Mouse (Mus musculus) heart, postnatal 25 days (tissue): ENCODE data around the gene Gm49355. TPM values are rescaled to one million over a fixed set of nuclear protein-coding genes. Genes with fewer than 3 reads are reported as not detected.
A peak's percentile ranks its signal among the peaks of the same experiment; 100 is the strongest.
"Not testable (repeated sequence)": the region's sequence is repeated elsewhere in the genome, so short reads cannot be mapped to it uniquely, and the experiment has no call there.

Experiments used
- DNase-seq: peaks from one replicate; pipeline ENCODE4 v3.0.0; 2022; ENCODE audit warnings: low spot score
- intact Hi-C: fragments of 180-260 bp; cut with DNase I; formaldehyde crosslinking; loops from one replicate; pipeline ENCODE4 v1.15.1; 2025
- total RNA-seq, 2 experiments: library from RNA; stranded (reverse); gene quantifications; 2 replicates each; pipeline ENCODE4 v1.2.3; 2021

Gene Gm49355
- total RNA-seq, result under 1 TPM in 1 of 2 experiments, not detected in 1; 0.13 TPM

DNA sequence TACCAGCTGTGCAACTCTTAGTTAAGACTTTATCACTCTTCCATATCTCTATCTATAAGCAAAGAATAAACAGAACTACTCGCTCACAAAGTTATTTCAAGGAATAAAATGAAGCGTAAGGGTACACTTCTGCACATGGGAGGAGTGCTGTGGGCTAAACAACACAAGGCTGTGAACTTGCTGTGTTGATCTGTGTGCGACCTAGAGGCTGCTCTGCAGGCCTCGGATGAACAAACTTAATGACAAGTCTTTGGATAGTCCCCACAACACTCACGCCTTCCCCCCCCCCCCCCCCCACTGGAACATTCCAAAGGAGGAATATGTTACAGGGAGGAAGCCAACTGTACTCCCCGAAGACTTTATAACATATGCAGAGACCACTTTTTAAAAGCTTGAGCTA is at the start of gene Gm49355:
Gene Gm49355 (plus strand): TSS at position 336 of the 400 bp plus-strand sequence.
- DNase-seq, result no peak
- intact Hi-C loops, result loop anchor here (10.0 kb wide), 1 partner anchor 129 kb away; no protein-coding TSS in a partner anchor

DNA sequence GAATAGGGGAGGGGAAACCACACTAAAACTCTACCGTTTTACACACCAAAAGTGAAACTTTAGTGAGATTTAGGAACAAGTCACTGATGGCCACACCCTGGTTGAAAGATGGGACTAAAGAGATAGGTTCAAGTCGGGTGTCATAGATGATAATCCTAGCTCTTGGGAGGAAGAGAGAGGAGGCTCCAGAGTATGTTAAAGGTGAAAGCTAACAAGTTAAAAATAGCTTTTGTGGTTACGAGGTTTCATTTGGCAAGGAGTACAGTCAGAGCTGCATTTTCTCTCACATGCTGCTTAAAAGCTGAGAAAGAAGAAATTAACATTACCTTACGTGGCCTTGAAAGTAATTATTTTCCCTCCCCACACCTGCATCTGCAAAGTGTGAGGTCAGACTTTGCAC is 40.0 kb upstream of the Gm49355 start:
- DNase-seq, result no peak
- intact Hi-C loops, result no loop called here

GRCm38 (mm10) chr14:12276031-12276430 is 7.7 kb upstream of the Gm49355 start:
- intact Hi-C loops, result no loop called here
- DNase-seq, result no peak

GRCm38 (mm10) chr14:12284141-12284912 is 551 bp downstream of the Gm49355 start, which contains the start of gene 3830406C13Rik:
Gene 3830406C13Rik (plus strand): TSS chr14:12284173.
- intact Hi-C loops, result loop anchor here (10.0 kb wide), 1 partner anchor 130 kb away; no protein-coding TSS in a partner anchor
- DNase-seq, result peak; percentile 74

DNA sequence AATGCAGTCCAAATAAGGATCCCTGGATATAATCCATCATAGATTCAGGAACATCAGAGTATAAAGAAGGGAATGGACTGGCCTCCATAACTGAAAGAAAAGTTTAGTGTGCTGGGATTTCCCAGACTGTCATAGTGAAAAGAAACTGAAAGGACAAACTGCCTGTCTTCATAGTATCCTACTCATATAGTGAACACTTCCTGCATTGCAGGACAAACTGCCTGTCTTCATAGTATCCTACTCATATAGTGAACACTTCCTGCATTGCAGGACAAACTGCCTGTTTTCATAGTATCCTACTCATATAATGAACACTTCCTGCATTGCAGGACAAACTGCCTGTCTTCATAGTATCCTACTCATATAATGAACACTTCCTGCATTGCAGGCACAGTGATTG is 6.0 kb downstream of the Gm49355 start:
- not testable (repeated sequence) for DNase-seq
- intact Hi-C loops, result loop anchor here (10.0 kb wide), 1 partner anchor 135 kb away; no protein-coding TSS in a partner anchor

DNA sequence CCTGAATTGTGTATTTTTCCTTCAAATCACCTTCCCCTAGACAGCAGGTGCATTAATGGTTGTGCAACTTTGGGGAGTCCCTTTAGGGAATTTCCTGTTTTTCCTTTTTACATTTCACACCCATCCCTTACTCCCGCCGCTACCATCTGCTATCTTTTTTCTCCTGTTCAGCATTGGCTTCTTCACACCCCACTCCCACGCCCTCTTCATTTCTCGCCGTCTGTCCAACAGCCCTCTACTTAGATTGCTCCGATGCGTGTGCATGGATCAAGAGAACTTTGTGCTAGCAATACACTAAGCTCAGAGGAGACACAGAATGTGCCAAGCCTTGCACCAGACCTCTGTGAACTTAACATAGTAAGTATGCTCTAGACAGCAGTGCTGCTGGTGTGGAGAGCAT is 12.6 kb downstream of the Gm49355 start:
- DNase-seq, result no peak
- intact Hi-C loops, result no loop called here

- no peak for DNase-seq
- intact Hi-C loops, result no loop called here
Measured at GRCm38 (mm10) chr14:12299171-12299570, 15.4 kb downstream of the Gm49355 start.

- no peak for DNase-seq
- intact Hi-C loops, result loop anchor here (2.0 kb wide), 1 partner anchor 231 kb away; no protein-coding TSS in a partner anchor
Measured at GRCm38 (mm10) chr14:12299654-12300053, 15.9 kb downstream of the Gm49355 start.

- no peak for DNase-seq
- intact Hi-C loops, result loop anchor here (2.0 kb wide), 1 partner anchor 231 kb away; no protein-coding TSS in a partner anchor
Measured at GRCm38 (mm10) chr14:12300275-12300674, 16.5 kb downstream of the Gm49355 start.

GRCm38 (mm10) chr14:12300677-12301076 is 16.9 kb downstream of the Gm49355 start:
- no peak for DNase-seq
- intact Hi-C loops, result loop anchor here (2.0 kb wide), 1 partner anchor 230 kb away; no protein-coding TSS in a partner anchor

- DNase-seq, result no peak
- intact Hi-C loops, result no loop called here
Measured at GRCm38 (mm10) chr14:12303106-12303505, 19.3 kb downstream of the Gm49355 start.

DNA sequence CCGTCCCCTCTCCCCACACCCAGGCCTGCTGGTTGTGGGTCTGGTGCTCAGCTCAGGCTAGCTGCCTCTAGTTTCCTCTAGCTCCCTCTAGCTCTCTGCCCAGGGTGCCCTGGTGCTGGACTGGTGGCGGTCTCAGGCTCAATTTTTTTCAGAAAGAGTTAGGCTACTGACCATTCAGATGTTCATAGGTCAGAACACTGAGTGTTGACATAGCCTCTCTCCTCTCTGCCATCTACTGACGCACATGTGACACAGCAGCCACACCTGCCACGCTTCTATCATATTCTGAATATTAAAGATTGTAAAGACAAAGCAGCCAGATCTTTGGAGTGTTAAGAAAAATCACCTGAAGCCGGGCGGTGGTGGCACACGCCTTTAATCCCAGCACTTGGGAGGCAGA is 49.8 kb downstream of the Gm49355 start:
- DNase-seq, result no peak
- intact Hi-C loops, result no loop called here

GRCm38 (mm10) chr14:12334925-12335324 is 51.1 kb downstream of the Gm49355 start:
- no peak for DNase-seq
- intact Hi-C loops, result no loop called here

GRCm38 (mm10) chr14:12337421-12337997 is 53.7 kb downstream of the Gm49355 start:
- no peak for DNase-seq
- intact Hi-C loops, result no loop called here

DNA sequence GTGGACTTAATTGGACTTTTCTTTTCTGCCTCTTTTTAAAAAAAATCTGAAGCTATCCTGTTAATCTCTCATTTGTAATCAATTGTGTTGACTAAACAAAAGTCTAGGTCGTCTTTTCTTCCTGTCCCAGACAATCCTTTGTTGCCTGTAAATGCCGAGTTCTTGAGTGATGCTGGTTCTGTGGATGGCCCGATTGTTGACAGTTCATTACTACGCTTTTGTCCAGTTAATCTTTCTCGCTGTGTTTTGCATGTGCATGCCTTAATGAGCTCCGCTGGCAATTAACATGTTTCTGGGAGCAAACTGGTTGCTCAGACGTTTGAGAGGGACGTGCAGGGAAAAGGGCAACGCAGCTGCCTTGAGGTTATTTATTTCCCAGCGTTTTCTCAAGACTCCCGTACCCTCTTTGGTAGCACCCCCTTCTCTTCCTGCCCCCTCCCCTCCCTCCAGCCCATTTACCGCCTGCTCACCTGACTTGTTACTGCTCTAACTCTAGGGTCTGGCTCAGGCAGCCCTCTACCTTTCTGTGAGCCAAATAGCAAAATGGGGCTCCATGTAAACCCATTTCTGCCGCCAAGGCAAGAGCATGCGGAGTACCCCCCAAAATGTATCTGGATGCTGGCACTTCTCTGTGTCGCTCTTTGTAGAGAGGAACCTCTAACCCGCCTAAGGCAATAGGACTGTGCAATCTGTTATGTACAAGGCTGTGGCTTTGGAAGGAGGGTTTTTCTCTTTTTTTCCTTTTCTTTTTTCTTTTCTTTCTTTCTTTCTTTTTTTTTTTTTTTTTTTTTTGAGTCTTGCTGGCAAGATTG is 54.4 kb downstream of the Gm49355 start:
- intact Hi-C loops, result no loop called here
- DNase-seq, result no peak

- intact Hi-C loops, result no loop called here
Measured at GRCm38 (mm10) chr14:12338811-12339565, 55.2 kb downstream of the Gm49355 start.

DNA sequence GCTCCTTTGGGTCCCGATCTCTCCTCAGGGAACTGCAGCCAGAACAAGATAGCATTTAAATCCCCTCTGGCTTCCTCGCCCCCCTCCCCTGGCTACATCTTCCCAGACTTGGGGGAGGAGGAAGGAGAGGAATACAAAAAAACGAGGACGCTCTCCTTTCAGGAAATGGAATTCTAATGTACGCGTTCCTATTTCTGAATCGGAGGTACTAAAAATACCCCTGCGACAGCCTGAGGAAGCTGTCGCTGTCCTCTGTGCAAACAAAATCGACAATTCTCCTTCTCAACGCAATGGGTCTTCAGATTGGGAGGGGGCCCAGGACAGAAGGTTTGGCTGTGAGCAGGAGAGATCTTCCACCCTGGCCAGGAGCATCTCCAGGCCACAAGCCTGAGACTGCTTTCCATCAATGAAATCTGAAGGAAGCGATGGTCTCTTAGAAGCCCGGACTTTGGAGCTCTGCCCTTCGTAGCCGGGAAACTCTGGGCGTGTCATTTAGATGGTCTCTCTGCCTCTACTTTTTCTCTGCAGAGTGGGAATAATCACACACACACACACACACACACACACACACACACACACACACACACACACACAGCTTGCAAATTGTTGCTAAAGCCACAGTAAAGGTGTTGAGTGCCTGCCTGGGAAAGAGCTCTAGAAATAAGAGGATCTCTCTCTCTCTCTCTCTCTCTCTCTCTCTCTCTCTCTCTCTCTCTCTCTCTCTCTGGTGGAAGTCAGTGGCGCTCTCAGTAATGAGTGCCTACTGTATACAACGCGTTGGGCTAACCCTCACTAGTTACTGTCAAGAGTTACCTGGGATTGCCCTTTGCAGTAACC is 56.7 kb downstream of the Gm49355 start:
- no peak for DNase-seq
- intact Hi-C loops, result no loop called here

More at GRCm38 (mm10) chr14:12338811-12339565, 55.2 kb downstream of the Gm49355 start:
- no peak for DNase-seq

GRCm38 (mm10) chr14:12341075-12341788 is 57.5 kb downstream of the Gm49355 start:
- no peak for DNase-seq
- intact Hi-C loops, result no loop called here
